Mouse (Mus musculus): ENCODE measurements around the gene Mrpl45. TPM values are rescaled to one million over a fixed set of nuclear protein-coding genes. Genes with fewer than 3 reads are reported as not detected.

Mrpl45 gene
- polyA plus RNA-seq, 1 experiment: 27.7 TPM

DNA sequence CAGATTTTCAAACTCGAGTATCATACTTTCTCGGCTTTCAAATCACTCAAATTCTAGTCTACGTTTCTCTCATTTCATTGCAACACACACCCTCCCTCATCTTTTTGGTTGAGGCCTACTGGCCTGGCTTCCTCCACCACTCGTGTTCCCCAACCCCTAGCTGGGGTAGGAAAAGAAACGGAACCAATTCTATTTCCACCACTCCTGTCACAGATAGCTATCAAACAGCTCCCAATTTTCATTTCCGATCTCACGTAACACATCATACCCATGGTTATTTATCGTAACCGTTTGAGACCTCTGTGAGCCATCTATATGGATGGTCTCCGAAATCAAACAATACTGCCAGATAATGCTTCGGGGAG is 36.5 kb upstream of the Mrpl45 start:
- H3K4me1 ChIP-seq (ENCODE audit: control insufficient read depth, insufficient read depth, low read length): peaks cover 2% of the 10 kb centered on the region; the same call in 1 of the 2 replicates
- no peak for TF ChIP-seq CTCF (IDR thresholded peaks at IDR 0.05; ENCODE audit: extremely low read depth, insufficient read depth, low read length)
- peak overlapping the region; percentile 100 for H3K27ac ChIP-seq (ENCODE audit: insufficient read depth, low read length)
- H3K4me3 ChIP-seq (ENCODE audit: insufficient read depth, low read length): peak overlapping the region; percentile 84

DNA sequence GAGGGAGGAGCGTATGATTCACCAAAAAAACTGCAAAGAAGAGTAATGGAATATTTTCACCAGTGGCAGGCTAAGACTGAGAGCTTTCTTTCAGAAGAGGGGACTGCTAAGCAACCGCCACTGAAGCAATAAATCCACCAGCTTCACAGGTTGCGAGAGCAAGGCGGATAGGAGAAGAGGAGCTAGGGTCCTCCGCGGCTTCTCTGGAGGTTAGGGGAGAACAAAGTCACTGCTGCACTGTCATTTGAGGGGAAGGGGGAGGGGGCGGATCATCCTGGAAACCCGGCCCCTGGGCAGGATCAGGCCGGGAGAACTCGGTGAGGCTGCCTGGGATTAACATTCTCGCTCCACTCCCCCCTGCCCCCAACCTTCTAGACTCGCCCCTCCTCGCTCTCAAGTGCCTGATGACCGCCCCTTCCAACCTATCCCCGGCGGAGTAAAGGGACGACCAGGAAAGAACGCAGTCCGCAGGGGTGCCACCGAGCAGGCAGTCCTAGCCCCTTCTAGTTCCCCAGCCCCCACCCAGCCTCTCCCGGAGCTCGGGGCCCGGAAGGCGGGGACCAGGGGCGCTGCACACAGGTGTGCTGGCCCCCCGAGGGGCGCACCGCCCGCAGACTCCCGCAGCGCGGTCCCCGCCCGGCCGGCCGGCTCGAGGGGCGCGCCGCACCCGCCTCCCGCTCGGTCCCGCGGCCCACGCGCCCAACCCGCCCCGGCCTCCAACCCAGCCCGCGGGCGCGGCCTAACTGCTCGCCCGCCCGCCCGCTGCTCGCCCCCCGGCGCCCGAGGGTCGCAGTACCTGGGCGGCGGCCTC is 35.9 kb upstream of the Mrpl45 start:
- peak; percentile 54; the same call in 1 of the 2 replicates for TF ChIP-seq POLR2A (IDR thresholded peaks at IDR 0.05; ENCODE audit: extremely low read depth, insufficient read depth, low read length)
- no peak for TF ChIP-seq CTCF (IDR thresholded peaks at IDR 0.05; ENCODE audit: extremely low read depth, insufficient read depth, low read length)
- Histone ChIP-seq H3K27ac (ENCODE audit: insufficient read depth, low read length) (peak overlapping the region; percentile 100), H3K4me1 (ENCODE audit: control insufficient read depth, insufficient read depth, low read length) (peaks cover 2% of the 10 kb centered on the region; the same call in 1 of the 2 replicates), H3K4me3 (ENCODE audit: insufficient read depth, low read length) (peak overlapping the region; percentile 84)

DNA sequence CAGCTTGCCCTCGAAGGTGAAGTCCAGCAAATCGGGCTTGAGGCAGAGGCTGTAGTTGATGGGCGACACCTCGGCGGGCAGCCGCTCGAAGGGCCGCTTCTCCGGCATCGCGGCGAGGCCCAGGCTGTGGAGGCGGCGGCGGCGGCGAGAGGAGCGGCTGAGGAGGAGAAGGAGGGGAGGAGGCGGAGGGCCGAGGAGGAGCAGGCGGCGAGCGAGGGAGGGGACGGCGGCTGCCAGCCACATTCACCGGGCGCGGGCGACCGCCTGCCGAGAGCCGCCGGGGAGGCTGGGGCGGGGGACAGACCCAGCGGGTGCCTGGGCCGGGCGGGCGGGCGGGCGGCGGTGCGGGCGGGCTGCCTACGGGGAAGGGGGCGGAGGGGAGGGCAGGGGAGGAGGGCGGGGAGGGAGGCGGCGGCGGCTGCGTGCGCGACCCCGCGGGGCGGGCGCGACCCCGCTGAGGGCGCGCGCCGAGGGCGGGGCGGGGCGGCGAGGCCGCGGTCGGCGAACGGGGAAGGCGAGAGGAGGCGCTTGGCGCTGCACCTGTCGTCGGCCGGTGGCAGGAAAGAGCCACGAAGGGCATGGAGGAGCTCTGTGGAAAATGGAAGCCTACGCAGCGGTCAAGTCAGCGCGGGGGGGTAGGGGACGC is 35.2 kb upstream of the Mrpl45 start, which contains the start of gene Npepps:
TSS of gene Npepps (minus strand) at position 423 of the 646 bp plus-strand sequence.
- peaks cover 2% of the 10 kb centered on the region; the same call in 1 of the 2 replicates for H3K4me1 ChIP-seq (ENCODE audit: control insufficient read depth, insufficient read depth, low read length)
- TF ChIP-seq POLR2A (IDR thresholded peaks at IDR 0.05; ENCODE audit: extremely low read depth, insufficient read depth, low read length): peak; percentile 84
- TF ChIP-seq CTCF (IDR thresholded peaks at IDR 0.05; ENCODE audit: extremely low read depth, insufficient read depth, low read length): no peak
- H3K27ac ChIP-seq (ENCODE audit: insufficient read depth, low read length): peak within 1 kb of the TSS; percentile 100
- peak within 1 kb of the TSS; percentile 84 for H3K4me3 ChIP-seq (ENCODE audit: insufficient read depth, low read length)

DNA sequence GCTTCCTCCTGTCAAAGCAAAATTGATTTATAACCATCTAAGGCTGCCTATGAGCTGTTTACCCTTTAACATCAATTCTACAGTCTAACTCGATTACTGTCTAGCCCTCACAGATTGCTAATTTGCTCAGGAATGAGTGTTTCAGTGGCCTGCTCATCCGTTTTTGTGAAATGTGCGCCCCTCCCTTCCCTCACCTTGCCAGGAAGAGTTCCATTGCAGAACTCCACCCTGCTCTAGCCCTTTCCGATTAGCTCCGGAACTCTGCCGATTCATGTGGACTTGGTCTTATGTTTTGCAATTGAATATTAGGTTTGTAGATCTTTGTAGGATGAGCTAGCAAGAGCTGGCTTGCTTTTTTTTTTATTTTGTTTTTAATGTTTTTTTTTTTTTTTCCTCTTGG is 33.3 kb upstream of the Mrpl45 start:
- no peak for TF ChIP-seq CTCF (IDR thresholded peaks at IDR 0.05; ENCODE audit: extremely low read depth, insufficient read depth, low read length)
- no peak for TF ChIP-seq POLR2A (IDR thresholded peaks at IDR 0.05; ENCODE audit: extremely low read depth, insufficient read depth, low read length)
- Histone ChIP-seq H3K4me3 (ENCODE audit: insufficient read depth, low read length) (no peak overlapping the region), H3K4me1 (ENCODE audit: control insufficient read depth, insufficient read depth, low read length) (peaks cover 2% of the 10 kb centered on the region; the same call in 1 of the 2 replicates), H3K27ac (ENCODE audit: insufficient read depth, low read length) (no peak overlapping the region)

DNA sequence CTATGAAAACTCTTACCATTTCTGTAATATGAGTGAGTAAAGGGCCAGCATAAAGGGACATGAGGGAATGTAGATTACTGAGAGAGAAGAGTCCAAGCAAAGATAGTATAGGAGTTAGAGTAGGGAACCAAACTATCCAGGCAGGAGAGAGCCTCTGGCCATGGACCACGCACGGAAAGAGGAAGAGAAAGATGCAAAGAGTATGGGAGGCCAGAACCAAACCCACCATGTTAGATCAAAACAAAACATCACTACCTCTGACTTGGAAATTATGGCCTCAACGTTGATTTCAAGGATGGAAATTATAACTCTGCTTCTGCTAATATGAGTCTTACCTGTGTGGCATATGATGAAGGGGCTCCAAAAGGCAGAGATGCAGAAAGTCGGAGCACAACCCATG is 30.7 kb upstream of the Mrpl45 start:
- Histone ChIP-seq H3K4me3 (ENCODE audit: insufficient read depth, low read length) (no peak overlapping the region), H3K27ac (ENCODE audit: insufficient read depth, low read length) (no peak overlapping the region), H3K4me1 (ENCODE audit: control insufficient read depth, insufficient read depth, low read length) (no peaks in the 10 kb centered on the region; the same call in 1 of the 2 replicates)
- no peak for TF ChIP-seq POLR2A (IDR thresholded peaks at IDR 0.05; ENCODE audit: extremely low read depth, insufficient read depth, low read length)

DNA sequence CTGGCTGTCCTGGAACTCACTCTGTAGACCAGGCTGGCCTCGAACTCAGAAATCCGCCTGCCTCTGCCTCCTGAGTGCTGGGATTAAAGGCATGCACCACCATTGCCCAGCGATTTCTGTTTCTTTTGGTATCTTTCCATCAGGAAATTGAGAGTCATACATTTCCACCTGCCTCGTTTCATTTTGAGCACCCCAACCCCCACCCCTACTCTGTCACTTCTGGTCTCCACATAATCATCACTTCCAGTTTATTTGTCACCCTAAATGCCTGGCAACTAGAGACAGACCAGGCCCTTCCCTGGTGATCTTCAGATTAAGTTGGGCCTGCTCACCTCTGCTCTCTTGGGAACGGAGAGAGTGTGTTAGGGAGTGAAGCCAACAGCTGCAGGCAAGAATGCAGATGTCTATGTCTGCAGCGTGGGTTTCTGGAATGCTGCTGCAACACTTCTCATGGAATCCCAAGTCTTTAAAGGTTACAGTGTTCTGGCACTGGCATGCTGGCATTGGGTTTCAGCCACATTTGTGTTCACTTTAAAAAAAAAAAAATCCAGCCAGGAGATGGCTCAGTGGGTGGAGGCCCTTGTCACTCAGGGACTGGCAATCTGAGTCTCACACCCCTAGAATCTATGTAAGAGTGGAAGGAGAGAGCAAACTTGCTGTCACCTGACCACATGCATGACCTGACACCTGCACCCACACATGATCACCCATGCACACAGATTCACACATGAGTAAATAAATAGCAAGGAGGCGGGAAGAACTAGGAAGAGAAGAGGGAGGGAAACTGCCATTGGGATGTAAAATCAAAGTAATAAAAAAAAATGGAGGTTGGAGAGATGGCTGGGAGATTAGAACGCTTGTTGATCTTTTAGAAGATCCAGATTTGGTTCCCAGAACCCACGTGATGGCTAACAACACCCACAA is 29.4 kb upstream of the Mrpl45 start:
- H3K27ac ChIP-seq (ENCODE audit: insufficient read depth, low read length): no peak overlapping the region
- no peaks in the 10 kb centered on the region; the same call in 1 of the 2 replicates for H3K4me1 ChIP-seq (ENCODE audit: control insufficient read depth, insufficient read depth, low read length)
- TF ChIP-seq POLR2A (IDR thresholded peaks at IDR 0.05; ENCODE audit: extremely low read depth, insufficient read depth, low read length) (no peak), CTCF (IDR thresholded peaks at IDR 0.05; ENCODE audit: extremely low read depth, insufficient read depth, low read length) (no peak)

DNA sequence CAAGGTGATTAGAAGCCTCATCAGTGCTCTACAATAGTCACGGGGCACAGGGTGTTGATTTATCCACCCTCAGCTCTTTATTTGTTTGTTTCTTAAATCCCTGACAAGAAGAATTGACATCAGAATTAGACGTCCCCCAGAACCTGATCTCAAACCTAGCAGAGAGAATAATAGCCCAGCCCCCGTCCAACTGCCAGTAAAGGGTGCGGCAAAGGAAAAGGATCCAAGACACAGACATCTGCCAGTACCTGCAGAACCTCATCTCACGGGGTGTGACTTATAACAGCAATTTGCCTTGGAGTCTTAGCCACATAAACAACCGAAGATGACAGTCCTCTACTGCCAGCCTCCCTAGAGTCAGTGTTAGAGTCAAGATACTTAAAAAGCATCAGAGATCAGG is 28.5 kb upstream of the Mrpl45 start:
- H3K4me1 ChIP-seq (ENCODE audit: control insufficient read depth, insufficient read depth, low read length): no peaks in the 10 kb centered on the region; the same call in 1 of the 2 replicates
- H3K4me3 ChIP-seq (ENCODE audit: insufficient read depth, low read length): no peak overlapping the region
- TF ChIP-seq POLR2A (IDR thresholded peaks at IDR 0.05; ENCODE audit: extremely low read depth, insufficient read depth, low read length): no peak
- no peak for TF ChIP-seq CTCF (IDR thresholded peaks at IDR 0.05; ENCODE audit: extremely low read depth, insufficient read depth, low read length)
- no peak overlapping the region for H3K27ac ChIP-seq (ENCODE audit: insufficient read depth, low read length)

More for the DNA sequence above, 29.4 kb upstream of the Mrpl45 start:
- no peak overlapping the region for H3K4me3 ChIP-seq (ENCODE audit: insufficient read depth, low read length)

DNA sequence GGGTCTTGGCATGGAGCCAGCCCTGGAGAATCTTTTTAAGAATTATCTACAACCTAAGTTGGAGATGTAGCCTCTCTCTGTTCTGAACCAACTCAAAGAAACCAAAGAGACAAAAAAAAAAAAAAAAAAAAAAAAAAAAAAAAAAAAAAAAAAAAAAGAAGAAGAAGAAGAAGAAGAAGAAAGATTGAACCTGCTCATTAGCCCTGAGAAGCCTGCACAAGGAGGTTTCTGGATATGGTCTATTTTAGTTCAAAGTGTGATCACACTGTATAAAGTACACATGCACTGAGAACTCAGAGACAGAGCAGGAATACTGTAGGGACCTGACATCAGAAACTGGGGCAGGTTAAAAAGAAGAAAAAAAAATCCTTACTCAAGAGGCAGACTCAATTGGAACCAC is 27.9 kb upstream of the Mrpl45 start:
- H3K27ac ChIP-seq (ENCODE audit: insufficient read depth, low read length): no peak overlapping the region
- no peaks in the 10 kb centered on the region; the same call in 1 of the 2 replicates for H3K4me1 ChIP-seq (ENCODE audit: control insufficient read depth, insufficient read depth, low read length)
- no peak for TF ChIP-seq CTCF (IDR thresholded peaks at IDR 0.05; ENCODE audit: extremely low read depth, insufficient read depth, low read length)
- no peak for TF ChIP-seq POLR2A (IDR thresholded peaks at IDR 0.05; ENCODE audit: extremely low read depth, insufficient read depth, low read length)
- no peak overlapping the region for H3K4me3 ChIP-seq (ENCODE audit: insufficient read depth, low read length)

Data from cortical plate, adult 2 months (tissue).